Mouse (Mus musculus): ENCODE measurements around the gene Ints11. TPM values are rescaled to one million over a fixed set of nuclear protein-coding genes. Genes with fewer than 3 reads are reported as not detected.
A peak's percentile ranks its signal among the peaks of the same experiment; 100 is the strongest.

Gene Ints11
- polyA plus RNA-seq, 1 experiment from 2014 or later, result 34.3 TPM

DNA sequence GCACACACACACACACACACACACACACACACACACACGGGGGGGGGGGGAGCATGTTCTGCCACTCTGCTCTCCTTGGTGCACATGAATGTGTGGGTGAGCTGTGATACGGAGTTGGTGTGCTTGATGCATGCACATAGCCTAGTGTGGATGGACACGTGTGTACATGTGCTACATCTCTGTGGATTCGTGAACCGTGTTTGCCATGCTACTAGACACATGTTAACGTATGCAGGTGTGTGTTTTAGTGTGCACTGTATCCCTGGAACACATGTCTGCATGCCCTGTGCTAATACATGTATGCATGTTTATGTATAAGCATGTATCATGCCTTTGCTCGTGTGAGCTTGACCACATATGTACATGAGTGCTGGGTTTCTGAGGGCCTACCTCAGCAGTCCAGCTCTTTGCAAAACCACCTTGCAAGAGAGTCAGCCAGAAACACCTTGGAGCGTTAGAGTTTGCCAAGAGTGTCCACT lies 23.9 kb downstream of the Ints11 start:
- Histone ChIP-seq H3K9ac (peak overlapping the region; percentile 91; the same call in 1 of the 2 replicates), H3K27me3 (no peaks in the 10 kb centered on the region), H3K4me3 (replicated peaks) (peak overlapping the region; percentile 92), H3K36me3 (replicated peaks) (peaks cover 39% of the 10 kb centered on the region), H3K4me2 (peak overlapping the region; percentile 100), H3K27ac (replicated peaks) (peak overlapping the region; percentile 77; the same call in 1 of the 2 replicates), H3K9me3 (replicated peaks) (no peaks in the 10 kb centered on the region), H3K4me1 (replicated peaks) (peaks cover 53% of the 10 kb centered on the region)
- no peak for ATAC-seq (ENCODE audit: insufficient read depth)
- WGBS (ENCODE audit: insufficient replicate concordance), result 68% methylated on average over 8 of the region's 8 CpGs

- H3K36me3 ChIP-seq (replicated peaks), result peaks cover 39% of the 10 kb centered on the region
- no peaks in the 10 kb centered on the region for H3K9me3 ChIP-seq (replicated peaks)
- 10% methylated on average over 8 of the region's 8 CpGs for whole genome bisulfite sequencing (ENCODE audit: insufficient replicate concordance)
- peak overlapping the region; percentile 92 for H3K4me3 ChIP-seq (replicated peaks)
- peak overlapping the region; percentile 100 for H3K4me2 ChIP-seq
- peak overlapping the region; percentile 77 for H3K27ac ChIP-seq (replicated peaks)
- H3K9ac ChIP-seq, result peak overlapping the region; percentile 35; the same call in 1 of the 2 replicates
- no peaks in the 10 kb centered on the region for H3K27me3 ChIP-seq
- peaks cover 53% of the 10 kb centered on the region for H3K4me1 ChIP-seq (replicated peaks)
- ATAC-seq (ENCODE audit: insufficient read depth), result peak; percentile 33
Observed at GRCm38 (mm10) chr4:155894311-155894881, 25.1 kb downstream of the Ints11 start.

- peaks cover 39% of the 10 kb centered on the region for H3K36me3 ChIP-seq (replicated peaks)
- H3K4me1 ChIP-seq (replicated peaks), result peaks cover 51% of the 10 kb centered on the region
- H3K4me3 ChIP-seq (replicated peaks), result no peak overlapping the region
- ATAC-seq (ENCODE audit: insufficient read depth), result no peak
- peak overlapping the region; percentile 100 for H3K4me2 ChIP-seq
- peak overlapping the region; percentile 77 for H3K27ac ChIP-seq (replicated peaks)
- no peaks in the 10 kb centered on the region for H3K27me3 ChIP-seq
- H3K9me3 ChIP-seq (replicated peaks), result no peaks in the 10 kb centered on the region
- 59% methylated on average over 6 of the region's 6 CpGs for WGBS (ENCODE audit: insufficient replicate concordance)
- no peak overlapping the region for H3K9ac ChIP-seq
Observed at GRCm38 (mm10) chr4:155895216-155895615, 25.9 kb downstream of the Ints11 start.

DNA sequence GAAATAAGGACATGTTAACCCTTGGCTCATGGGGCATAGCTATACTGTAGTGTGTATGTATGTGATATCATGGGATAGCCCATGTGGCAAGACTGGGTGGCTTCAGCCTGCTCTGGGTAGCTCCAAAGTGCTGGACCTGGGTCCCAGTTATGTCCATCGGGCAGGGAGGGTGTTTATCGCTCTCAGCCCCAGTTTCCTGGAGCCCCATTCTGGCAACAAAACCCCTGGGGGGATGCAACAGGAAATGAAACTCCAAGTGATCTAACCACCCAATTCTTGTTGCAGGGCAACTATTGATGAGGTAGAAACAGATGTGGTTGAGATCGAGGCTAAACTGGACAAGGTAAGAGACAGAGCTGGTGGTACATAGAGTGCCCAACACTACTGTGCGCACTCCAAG lies 26.5 kb downstream of the Ints11 start:
- Histone ChIP-seq H3K36me3 (replicated peaks) (peaks cover 44% of the 10 kb centered on the region), H3K27me3 (no peaks in the 10 kb centered on the region), H3K27ac (replicated peaks) (no peak overlapping the region), H3K9ac (no peak overlapping the region), H3K9me3 (replicated peaks) (no peaks in the 10 kb centered on the region), H3K4me2 (no peak overlapping the region), H3K4me3 (replicated peaks) (no peak overlapping the region), H3K4me1 (replicated peaks) (peaks cover 45% of the 10 kb centered on the region)
- WGBS (ENCODE audit: insufficient replicate concordance), result 81% methylated on average over 4 of the region's 4 CpGs
- ATAC-seq (ENCODE audit: insufficient read depth), result no peak

DNA sequence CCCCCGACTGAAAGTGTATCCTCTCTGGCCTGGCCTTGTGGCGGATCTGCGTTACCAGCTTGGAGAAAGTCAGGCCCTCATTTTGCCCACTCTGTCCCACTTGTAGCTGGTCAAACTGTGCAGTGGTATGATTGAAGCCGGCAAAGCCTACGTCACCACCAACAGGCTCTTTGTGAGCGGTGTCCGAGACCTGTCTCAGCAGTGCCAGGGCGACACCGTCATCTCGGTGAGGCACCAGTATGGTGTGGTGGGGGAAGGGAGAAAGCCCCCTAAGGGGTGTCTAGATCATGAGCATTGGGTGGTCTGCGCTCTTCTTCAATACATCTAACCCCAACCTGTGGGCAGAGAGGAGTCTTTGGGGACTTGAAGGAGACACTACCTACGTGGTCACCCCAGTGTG lies 27.1 kb downstream of the Ints11 start:
- Histone ChIP-seq H3K4me2 (no peak overlapping the region), H3K9ac (no peak overlapping the region), H3K4me3 (replicated peaks) (no peak overlapping the region), H3K27ac (replicated peaks) (no peak overlapping the region), H3K27me3 (no peaks in the 10 kb centered on the region), H3K36me3 (replicated peaks) (peaks cover 51% of the 10 kb centered on the region), H3K9me3 (replicated peaks) (no peaks in the 10 kb centered on the region), H3K4me1 (replicated peaks) (peaks cover 38% of the 10 kb centered on the region)
- no peak for ATAC-seq (ENCODE audit: insufficient read depth)
- 89% methylated on average over 12 of the region's 12 CpGs for WGBS (ENCODE audit: insufficient replicate concordance)

GRCm38 (mm10) chr4:155898318-155898717 lies 29.0 kb downstream of the Ints11 start:
- Histone ChIP-seq H3K9me3 (replicated peaks) (no peaks in the 10 kb centered on the region), H3K4me1 (replicated peaks) (peaks cover 26% of the 10 kb centered on the region), H3K27me3 (no peaks in the 10 kb centered on the region), H3K4me3 (replicated peaks) (no peak overlapping the region), H3K9ac (no peak overlapping the region), H3K27ac (replicated peaks) (no peak overlapping the region), H3K36me3 (replicated peaks) (peaks cover 69% of the 10 kb centered on the region), H3K4me2 (no peak overlapping the region)
- 82% methylated on average over 2 of the region's 2 CpGs for WGBS (ENCODE audit: insufficient replicate concordance)
- no peak for ATAC-seq (ENCODE audit: insufficient read depth)

- no peak for ATAC-seq (ENCODE audit: insufficient read depth)
- Histone ChIP-seq H3K9ac (no peak overlapping the region), H3K4me2 (no peak overlapping the region), H3K4me3 (replicated peaks) (no peak overlapping the region), H3K36me3 (replicated peaks) (peaks cover 80% of the 10 kb centered on the region), H3K4me1 (replicated peaks) (peaks cover 15% of the 10 kb centered on the region), H3K27ac (replicated peaks) (no peak overlapping the region), H3K9me3 (replicated peaks) (no peaks in the 10 kb centered on the region), H3K27me3 (no peaks in the 10 kb centered on the region)
- WGBS (ENCODE audit: insufficient replicate concordance), result 88% methylated on average over 7 of the region's 7 CpGs
Observed at GRCm38 (mm10) chr4:155899355-155899754, 30.0 kb downstream of the Ints11 start.

- 55% methylated on average over 3 of the region's 3 CpGs for WGBS (ENCODE audit: insufficient replicate concordance)
- H3K36me3 ChIP-seq (replicated peaks), result peaks cover 92% of the 10 kb centered on the region
- H3K9me3 ChIP-seq (replicated peaks), result no peaks in the 10 kb centered on the region
- H3K4me1 ChIP-seq (replicated peaks), result no peaks in the 10 kb centered on the region
- no peak overlapping the region for H3K4me3 ChIP-seq (replicated peaks)
- H3K27ac ChIP-seq (replicated peaks), result no peak overlapping the region
- no peak overlapping the region for H3K9ac ChIP-seq
- H3K27me3 ChIP-seq, result no peaks in the 10 kb centered on the region
- ATAC-seq (ENCODE audit: insufficient read depth), result no peak
- no peak overlapping the region for H3K4me2 ChIP-seq
Observed at GRCm38 (mm10) chr4:155901205-155901604, 31.9 kb downstream of the Ints11 start.

GRCm38 (mm10) chr4:155903246-155903645 lies 33.9 kb downstream of the Ints11 start:
- Histone ChIP-seq H3K4me3 (replicated peaks) (no peak overlapping the region), H3K4me1 (replicated peaks) (no peaks in the 10 kb centered on the region), H3K9ac (no peak overlapping the region), H3K9me3 (replicated peaks) (no peaks in the 10 kb centered on the region), H3K27ac (replicated peaks) (no peak overlapping the region), H3K27me3 (no peaks in the 10 kb centered on the region), H3K4me2 (no peak overlapping the region), H3K36me3 (replicated peaks) (peaks cover 77% of the 10 kb centered on the region)
- WGBS (ENCODE audit: insufficient replicate concordance), result 89% methylated on average over 13 of the region's 13 CpGs
- ATAC-seq (ENCODE audit: insufficient read depth), result no peak

- no peaks in the 10 kb centered on the region for H3K4me1 ChIP-seq (replicated peaks)
- no peaks in the 10 kb centered on the region for H3K9me3 ChIP-seq (replicated peaks)
- no peak overlapping the region for H3K4me2 ChIP-seq
- no peak overlapping the region for H3K4me3 ChIP-seq (replicated peaks)
- no peak overlapping the region for H3K27ac ChIP-seq (replicated peaks)
- WGBS (ENCODE audit: insufficient replicate concordance), result 82% methylated on average over 13 of the region's 13 CpGs
- peaks cover 64% of the 10 kb centered on the region for H3K36me3 ChIP-seq (replicated peaks)
- H3K9ac ChIP-seq, result no peak overlapping the region
- ATAC-seq (ENCODE audit: insufficient read depth), result no peak
- no peaks in the 10 kb centered on the region for H3K27me3 ChIP-seq
Observed at GRCm38 (mm10) chr4:155904318-155905102, 35.2 kb downstream of the Ints11 start.

DNA sequence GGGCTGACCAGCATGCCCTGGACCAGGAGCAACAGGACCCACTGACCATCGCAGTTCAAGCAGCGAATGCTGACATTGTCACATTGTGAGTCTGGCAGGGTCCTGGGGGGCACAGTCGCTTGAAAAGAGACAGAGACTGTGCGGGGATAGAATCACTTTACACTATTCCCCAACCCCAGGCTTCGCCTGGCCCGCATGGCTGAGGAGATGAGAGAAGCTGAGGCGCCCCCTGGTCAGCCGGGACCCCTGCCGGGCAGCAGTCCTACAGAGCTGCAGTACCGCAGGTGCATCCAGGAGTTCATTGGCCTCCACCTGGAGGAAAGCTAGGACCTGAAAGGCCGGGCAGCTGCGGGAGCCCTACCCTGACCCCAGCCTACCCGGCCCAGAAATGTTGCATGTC lies 36.3 kb downstream of the Ints11 start:
- H3K4me1 ChIP-seq (replicated peaks), result no peaks in the 10 kb centered on the region
- no peaks in the 10 kb centered on the region for H3K9me3 ChIP-seq (replicated peaks)
- no peak overlapping the region for H3K9ac ChIP-seq
- WGBS (ENCODE audit: insufficient replicate concordance), result 84% methylated on average over 13 of the region's 13 CpGs
- H3K27me3 ChIP-seq, result no peaks in the 10 kb centered on the region
- no peak overlapping the region for H3K4me2 ChIP-seq
- ATAC-seq (ENCODE audit: insufficient read depth), result no peak
- peaks cover 53% of the 10 kb centered on the region for H3K36me3 ChIP-seq (replicated peaks)
- no peak overlapping the region for H3K4me3 ChIP-seq (replicated peaks)
- no peak overlapping the region for H3K27ac ChIP-seq (replicated peaks)
